Mouse (Mus musculus): Measurements from ENCODE around the gene Proser1.

Proser1 gene

GRCm38 (mm10) chr3:53466481-53466880 lies 3.0 kb downstream of the Proser1 start:
- no peak for DNase-seq (ENCODE audit: low read depth)

DNA sequence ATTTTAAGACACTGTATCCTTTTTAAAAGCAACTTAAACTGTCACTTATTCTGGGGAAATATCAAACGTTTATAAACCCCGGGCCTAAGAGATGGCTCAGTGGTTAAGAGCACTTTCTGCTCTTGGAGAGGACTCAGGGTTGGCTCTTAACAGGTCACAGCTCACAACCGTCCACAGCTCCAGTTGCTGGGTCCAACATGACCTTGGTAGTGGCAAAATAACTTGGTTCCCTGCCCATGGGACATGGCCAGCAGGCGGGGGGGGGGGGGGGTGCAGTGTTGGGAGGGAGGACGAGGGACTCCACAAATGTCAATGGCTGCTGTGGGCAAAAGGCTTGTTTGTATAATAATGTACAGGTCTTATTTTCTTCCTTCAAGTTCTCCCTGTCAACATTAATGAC lies 3.9 kb downstream of the Proser1 start:
- no peak for DNase-seq (ENCODE audit: low read depth)

DNA sequence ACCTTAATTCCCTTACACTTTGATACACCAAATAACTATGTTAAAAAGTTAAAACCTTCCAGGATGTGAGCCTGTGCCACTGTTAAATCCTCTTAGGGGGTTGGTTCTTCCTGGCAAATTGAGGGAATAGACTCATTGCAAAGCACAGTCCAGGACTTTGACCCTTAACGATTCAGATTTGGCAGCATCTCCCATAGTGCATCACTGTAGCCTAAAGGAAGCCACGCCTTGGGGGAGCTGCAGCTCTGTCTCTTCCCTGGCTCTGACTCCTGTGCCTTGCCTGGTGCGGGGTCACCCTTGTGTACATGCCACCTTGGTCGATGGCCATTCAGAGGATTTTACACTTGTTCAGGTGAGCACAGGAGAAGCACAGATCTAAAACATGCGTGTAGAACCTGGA lies 6.2 kb downstream of the Proser1 start:
- no peak for DNase-seq (ENCODE audit: low read depth)

DNA sequence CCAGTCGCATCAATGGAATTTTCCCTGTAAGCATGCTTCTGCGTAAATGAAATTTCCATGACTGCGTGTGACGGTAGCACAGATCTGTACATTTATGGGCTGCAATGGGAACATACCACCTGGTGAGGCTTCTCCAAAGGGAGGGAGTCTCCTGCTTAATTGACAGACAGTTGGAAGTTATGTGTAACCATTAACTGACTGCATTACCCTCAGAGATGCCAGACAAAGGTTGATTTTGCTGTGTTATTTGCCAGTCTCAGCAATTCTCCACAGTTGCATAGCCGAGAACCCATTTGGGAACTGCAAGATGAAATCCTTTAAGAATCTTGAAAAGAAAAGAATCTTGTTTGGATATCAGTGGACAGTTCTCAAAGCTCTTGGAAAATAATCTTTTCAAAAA lies 8.6 kb downstream of the Proser1 start:
- no peak for DNase-seq (ENCODE audit: low read depth)

DNA sequence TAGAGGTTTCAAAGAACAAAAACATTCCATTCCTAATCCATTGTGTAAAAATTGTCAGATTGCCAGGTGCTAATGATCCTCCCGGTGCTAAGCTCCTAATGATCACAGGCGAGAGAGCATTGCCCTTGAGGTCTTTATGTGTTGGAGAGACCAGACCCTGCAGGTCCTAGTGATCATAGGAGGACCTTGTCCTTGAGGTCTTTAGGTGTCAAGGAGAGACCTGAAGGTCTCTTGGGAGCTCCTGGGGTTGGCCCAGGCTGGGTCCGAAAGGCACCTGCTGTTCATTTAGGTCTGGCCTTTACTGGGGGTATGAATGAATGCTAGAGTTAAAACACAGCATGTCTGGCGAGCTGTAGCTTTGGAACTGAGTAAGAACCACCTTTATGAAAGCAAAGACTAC lies 10.7 kb downstream of the Proser1 start:
- DNase-seq (ENCODE audit: low read depth): no peak

DNA sequence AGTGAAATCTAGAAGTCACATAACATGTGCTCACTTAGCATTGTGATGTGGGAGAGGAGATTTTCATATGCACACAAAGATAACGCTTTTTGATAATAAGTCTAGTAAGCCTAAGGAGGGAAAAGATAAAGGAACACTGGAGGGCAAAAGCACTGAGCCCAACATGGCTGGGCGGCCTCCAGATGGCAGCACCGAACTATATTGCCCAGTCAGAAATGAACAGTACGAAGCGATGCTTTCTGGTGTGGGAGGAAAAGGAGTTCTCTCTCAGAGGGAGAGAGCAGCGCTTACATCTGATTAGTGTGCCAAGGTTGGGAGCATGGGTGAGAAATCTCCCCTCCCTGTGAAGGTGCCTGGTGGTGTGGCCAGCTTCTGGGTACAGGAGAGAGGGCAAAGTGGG lies 12.4 kb downstream of the Proser1 start:
- DNase-seq (ENCODE audit: low read depth): peak; percentile 12

DNA sequence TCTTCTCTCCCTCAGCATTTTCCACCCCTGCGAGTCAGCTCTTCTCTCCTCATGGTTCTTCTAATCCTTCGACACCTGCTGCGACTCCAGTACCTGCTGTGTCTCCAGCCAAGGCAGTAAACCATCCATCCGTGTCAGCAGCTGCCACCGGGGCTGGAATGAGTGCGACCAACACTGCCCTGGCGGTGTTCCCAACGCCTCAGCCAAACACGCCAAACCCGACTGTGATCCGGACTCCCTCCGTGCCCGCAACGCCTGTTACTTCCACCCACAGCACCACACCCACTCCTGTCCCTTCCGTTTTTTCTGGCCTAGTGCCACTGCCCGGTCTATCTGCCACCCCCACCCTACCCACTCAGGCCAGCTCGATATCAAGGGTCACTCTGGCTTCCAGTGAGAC lies 14.0 kb downstream of the Proser1 start:
- DNase-seq (ENCODE audit: low read depth): no peak

DNA sequence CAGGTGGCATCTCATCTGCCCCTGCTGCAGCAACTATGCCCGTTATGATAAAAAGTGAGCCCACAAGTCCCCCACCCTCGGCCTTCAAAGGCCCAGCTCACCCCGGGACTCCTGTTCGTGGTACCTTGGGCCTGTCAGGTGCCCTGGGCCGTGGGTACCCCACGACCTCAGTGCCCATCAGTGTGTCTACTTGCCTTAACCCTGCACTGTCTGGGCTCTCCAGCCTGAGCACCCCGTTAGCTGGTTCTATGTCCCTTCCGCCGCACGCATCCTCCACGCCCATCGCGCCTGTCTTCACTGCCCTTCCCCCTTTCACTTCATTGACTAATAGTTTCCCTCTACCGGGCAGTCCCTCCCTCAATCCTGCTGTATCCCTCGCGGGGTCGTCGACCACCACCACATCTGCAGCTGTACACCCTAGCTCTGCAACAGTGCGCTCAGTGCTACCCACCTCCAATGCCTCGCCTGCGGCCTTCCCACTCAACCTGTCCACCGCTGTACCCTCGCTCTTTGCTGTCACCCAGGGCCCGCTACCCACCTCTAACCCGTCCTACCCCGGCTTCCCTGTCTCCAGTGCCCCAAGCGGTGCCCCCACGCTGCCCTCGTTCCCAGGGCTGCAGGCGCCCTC lies 15.1 kb downstream of the Proser1 start:
- no peak for DNase-seq (ENCODE audit: low read depth)

DNA sequence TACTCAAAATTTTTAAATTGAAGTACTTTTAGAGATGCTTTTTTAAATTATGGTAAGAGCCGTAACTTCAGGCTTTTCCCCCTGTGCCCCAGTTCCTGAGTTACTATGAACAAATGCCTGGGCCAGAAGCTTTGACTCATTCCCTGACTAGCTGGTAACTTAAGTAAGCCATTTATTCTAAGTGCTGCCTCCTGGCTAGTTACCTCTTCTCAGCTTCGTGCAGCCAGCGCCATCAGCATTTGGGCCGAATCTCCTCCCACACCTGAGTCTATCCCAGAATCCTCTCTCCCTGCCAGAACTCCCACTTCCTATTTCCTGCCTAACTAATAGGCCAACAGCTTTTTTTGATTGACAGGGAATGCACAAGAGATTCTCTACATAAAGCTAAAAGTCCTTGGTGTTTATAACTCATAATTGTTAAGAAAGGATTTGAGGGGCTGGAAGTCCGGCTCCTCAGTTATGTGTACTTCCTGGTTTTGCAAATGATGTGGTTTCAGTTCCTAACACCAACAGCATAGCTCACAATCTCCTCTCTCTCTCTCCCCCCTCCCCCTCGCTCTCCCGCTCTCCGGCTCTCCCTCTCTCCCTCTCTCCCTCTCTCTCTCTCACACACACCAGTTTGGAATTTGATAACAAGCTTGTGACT lies 20.1 kb downstream of the Proser1 start:
- DNase-seq (ENCODE audit: low read depth): no peak

DNA sequence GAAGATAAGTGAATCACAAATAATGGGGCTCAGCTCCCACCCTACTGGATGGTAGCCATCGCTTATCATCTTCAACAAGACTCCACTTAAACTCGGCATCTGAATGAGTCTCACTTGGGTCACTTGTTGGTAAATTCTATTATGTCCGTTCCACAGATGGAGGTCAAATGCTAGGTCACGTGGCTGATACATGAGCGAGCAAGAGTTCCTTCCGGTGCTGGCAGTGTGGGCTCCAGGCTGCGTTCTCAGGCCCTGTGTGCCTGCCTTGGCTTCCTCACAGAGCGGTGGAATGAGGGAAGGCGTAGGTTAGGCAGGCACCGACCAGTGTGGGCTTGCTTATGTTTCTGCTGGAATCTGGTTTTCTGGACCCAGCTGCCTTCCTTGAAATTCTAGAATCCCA lies 23.1 kb downstream of the Proser1 start:
- DNase-seq (ENCODE audit: low read depth): no peak

DNA sequence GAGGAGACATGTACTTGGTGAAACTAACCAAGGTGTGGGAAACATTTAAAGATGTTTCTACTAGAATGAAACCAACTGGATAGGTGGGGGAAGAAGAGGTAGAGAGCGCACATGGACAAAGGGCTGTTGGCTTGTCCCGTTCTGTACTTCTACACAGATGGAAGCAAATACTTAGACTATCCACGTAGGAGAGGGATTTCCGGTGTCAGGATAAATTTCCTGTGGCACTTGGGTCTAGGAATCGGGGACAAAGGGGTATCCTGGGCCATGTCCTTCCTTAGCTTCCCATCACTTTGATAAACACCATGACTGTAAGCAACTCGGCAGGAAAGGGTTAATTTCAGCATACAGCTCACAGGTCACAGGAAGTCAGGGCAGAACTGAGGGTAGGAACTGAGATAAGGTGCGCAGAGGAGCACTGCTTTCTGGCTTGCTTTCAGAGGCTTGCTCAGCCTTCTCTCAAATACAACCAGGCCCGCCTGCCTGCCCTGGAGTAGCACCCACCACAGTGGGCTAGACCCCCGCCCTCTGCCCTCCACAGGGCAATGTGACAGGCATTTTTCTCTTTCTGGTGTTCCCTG lies 23.6 kb downstream of the Proser1 start:
- no peak for DNase-seq (ENCODE audit: low read depth)

- no peak for DNase-seq (ENCODE audit: low read depth)
These were observed 24.9 kb downstream of the Proser1 start, which contains the start of gene Stoml3 for GRCm38 (mm10) chr3:53488353-53488752. Gene Stoml3 (plus strand): TSS chr3:53488653.

DNA sequence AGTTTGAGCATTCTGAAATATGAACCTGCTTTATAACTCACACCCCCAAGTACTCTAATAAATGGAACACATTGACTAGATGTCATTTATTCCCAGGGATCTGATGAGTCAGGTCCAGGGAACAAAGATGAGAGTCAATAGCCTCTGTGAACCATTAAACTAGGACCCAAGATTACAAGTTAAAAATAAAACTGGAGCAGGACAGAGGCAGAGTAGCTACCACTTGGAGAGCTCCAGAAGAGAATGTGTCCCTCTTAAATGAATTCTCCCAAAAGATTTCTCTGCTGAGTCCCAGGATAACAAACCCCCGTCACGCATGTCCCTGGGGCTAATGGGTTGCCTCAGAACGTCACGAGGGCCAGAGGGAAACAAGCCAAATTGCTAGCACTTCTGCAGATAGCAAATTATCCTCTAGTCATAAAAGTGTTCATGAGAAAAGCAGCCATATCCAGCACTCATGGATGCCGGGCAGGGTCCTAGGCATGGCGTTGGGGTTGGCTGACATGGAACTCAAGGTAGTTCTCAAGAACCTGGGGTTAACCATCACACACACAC lies 35.0 kb downstream of the Proser1 start:
- no peak for DNase-seq (ENCODE audit: low read depth)

- DNase-seq (ENCODE audit: low read depth): peak; percentile 6
These were observed 39.0 kb downstream of the Proser1 start for GRCm38 (mm10) chr3:53502428-53502827.

DNA sequence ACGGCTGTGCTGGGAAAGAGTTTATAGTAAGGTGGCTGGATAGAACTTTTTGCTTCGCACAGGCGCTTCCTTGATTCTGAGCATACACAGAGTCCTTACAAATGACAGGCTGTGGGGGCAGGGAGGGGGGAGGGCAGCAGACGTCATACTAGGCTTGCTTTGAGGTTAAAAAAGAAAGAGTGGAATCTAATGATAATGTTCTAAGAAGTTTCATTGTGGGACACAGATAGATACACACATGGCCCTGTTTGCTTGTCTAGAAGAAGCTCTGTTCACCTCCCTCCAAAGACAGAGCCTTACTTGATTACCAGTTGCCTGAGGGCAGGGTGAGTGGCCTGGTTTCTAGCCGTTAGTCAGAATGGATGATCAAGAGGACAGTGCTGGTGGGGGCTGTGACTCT lies 49.6 kb downstream of the Proser1 start:
- DNase-seq (ENCODE audit: low read depth): no peak

DNA sequence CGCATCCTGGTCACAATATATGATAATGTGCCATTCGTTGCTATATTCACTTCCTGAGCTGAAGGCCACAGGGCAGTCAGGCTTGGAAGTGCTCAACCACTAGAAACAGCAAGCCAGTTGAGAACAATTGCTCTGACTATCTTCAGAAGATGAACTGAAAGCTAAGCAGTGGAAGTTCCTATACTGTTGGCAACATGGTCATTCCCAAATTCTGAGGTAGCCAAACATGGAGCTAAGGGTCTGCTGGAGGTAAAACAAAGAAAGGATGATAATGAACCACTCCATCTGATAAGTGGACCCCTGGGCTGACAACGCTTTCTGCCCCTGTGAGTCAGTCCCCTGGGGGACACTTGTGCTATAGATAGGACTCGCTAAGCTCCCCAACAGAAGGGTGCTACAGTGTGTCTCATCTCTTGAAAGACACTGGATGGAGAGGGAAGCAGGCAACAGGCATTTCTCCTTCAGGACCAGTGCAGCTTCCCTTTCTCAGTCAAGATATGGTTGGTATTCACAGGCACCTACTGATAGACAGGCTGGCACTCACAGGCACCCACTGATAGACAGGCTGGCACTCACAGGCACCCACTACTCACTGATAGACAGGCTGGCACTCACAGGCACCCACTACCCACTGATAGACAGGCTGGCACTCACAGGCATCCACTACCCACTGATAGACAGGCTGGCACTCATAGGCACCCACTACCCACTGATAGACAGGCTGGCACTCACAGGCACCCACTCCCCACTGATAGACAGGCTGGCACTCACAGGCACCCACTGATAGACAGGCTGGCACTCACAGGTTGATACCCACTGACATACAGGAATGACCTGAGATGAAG lies 51.0 kb downstream of the Proser1 start:
- DNase-seq (ENCODE audit: low read depth): no peak

GRCm38 (mm10) chr3:53522794-53523193 lies 59.3 kb downstream of the Proser1 start:
- DNase-seq (ENCODE audit: low read depth): no peak

DNA sequence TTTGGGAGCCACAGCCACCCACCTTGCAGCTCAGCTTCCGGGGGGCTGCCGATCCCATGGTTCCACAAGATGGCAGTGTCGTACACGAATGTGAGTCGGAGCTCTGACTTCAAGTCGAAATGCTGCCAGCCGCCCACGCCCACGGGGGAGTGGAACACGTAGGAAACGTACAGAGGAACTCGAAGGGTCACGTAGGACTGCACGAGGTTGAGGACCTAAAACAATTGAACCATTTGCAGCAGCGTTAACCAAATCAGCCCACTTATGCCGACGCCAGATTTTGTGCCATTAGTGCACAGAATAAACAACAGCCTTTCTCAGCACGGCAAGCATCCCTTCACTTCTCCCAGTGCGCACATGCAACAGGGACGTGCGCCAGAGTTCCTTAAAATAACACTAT lies 62.3 kb downstream of the Proser1 start:
- peak; percentile 12 for DNase-seq (ENCODE audit: low read depth)

DNA sequence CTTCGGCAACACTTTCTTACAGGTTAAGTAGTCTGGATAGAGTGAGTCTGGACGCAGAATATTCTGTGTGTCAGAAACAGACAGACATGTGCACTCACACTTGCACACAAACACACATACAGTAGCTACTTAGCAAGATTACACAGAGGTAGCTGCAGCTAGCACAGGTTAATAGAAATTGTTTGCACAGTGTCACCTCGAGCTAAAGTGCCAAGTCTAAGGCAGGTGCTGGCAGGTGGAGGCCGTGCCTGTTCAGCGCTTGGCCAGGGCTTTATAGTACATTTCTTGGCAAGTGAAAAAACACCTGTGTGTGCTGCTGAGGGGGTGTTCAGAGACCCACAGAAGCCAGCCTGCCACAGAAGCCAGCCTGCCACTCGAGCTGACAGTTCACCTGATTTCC lies 66.8 kb downstream of the Proser1 start:
- DNase-seq (ENCODE audit: low read depth): no peak
